9 mouse cellular contexts compared by ENCODE assay signal in the genomic region with DNA sequence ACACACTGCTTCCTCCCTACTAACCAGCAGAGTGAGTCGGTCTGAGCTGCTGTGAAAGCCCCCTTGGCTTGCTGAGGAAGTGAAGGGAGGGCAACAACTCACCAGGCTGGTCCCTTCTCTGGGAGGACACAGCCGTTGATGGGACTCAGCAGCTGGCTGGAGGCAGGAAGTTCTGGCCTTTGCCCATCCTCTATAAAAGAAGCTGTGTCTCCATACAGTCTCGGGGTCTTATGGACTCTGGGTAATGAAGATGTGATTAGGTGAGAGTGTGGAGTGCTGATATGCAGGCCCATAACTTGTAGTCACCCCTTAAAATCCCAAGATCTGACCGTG. TPM values are rescaled to one million over a fixed set of nuclear protein-coding genes. Genes with fewer than 3 reads are reported as not detected.
DNase-seq lines count a peak whose midpoint lies in the region; ATAC-seq and TF ChIP-seq lines count a peak whose summit lies in the region.
"Had no signal": no experiment of that assay in that cellular context is flagged by ENCODE, and none has a peak within 500 bp of the region (broad histone marks: within the 10 kb centered on the region; RNA-seq: fewer than 3 reads in every experiment).

No protein-coding gene starts in this region.

- H3K36me3 ChIP-seq in lung, embryonic 16.5 days (ENCODE audit: control insufficient read depth, insufficient read depth, low read length) = no peaks in the 10 kb centered on the region
- H3K36me3 ChIP-seq in forebrain, embryonic 11.5 days (ENCODE audit: control insufficient read depth, insufficient read depth, low read length) = no peaks in the 10 kb centered on the region
- peaks cover 5% of the 10 kb centered on the region for H3K36me3 ChIP-seq in limb, embryonic 12.5 days

- H3K9ac ChIP-seq in lung, embryonic 16.5 days (ENCODE audit: low read length) = peak overlapping the region; percentile 85
- peak overlapping the region; percentile 93 for H3K9ac ChIP-seq in forebrain, embryonic 11.5 days (ENCODE audit: low read length)
- peak overlapping the region; percentile 97 for H3K9ac ChIP-seq in limb, embryonic 12.5 days (replicated peaks)

- ATAC-seq in lung, embryonic 16.5 days (ENCODE audit: low read depth) = no peak
- ATAC-seq in forebrain, embryonic 11.5 days (replicated peaks; ENCODE audit: low FRiP score) = no peak
- no peak for ATAC-seq in limb, embryonic 12.5 days (ENCODE audit: insufficient number of reproducible peaks, insufficient read depth, low FRiP score, low TSS enrichment, low read depth)
- no peak for ATAC-seq in megakaryocyte-erythroid progenitor cell, adult 5-6 weeks (replicated peaks; ENCODE audit: low FRiP score, low TSS enrichment, poor library complexity, severe bottlenecking)

- H3K4me1 ChIP-seq in lung, embryonic 16.5 days (replicated peaks; ENCODE audit: control insufficient read depth, insufficient read depth, low read length) = peaks cover 58% of the 10 kb centered on the region
- H3K4me1 ChIP-seq in forebrain, embryonic 11.5 days (replicated peaks; ENCODE audit: control insufficient read depth, insufficient read depth, low read length) = peaks cover 48% of the 10 kb centered on the region
- H3K4me1 ChIP-seq in limb, embryonic 12.5 days (replicated peaks) = peaks cover 69% of the 10 kb centered on the region
- peaks cover 52% of the 10 kb centered on the region for H3K4me1 ChIP-seq in olfactory bulb, adult 2 months (ENCODE audit: control insufficient read depth, insufficient read depth, low read length)

- 18% methylated on average over 4 of the region's 4 CpGs for WGBS in lung, embryonic 16.5 days
- WGBS in forebrain, embryonic 11.5 days = 32% methylated on average over 4 of the region's 4 CpGs
- WGBS in limb, embryonic 12.5 days = 24% methylated on average over 4 of the region's 4 CpGs
- 17% methylated on average over 4 of the region's 4 CpGs for WGBS in olfactory bulb, adult 2 months

- H3K27me3 ChIP-seq in lung, embryonic 16.5 days (ENCODE audit: control insufficient read depth, insufficient read depth, low read depth, low read length) = no peaks in the 10 kb centered on the region
- no peaks in the 10 kb centered on the region for H3K27me3 ChIP-seq in forebrain, embryonic 11.5 days (ENCODE audit: control insufficient read depth, insufficient read depth, low read length)
- no peaks in the 10 kb centered on the region for H3K27me3 ChIP-seq in limb, embryonic 12.5 days

- no peak for TF ChIP-seq CTCF in olfactory bulb, adult 2 months (IDR thresholded peaks at IDR 0.05; ENCODE audit: insufficient read depth, low read depth, low read length)

- intact Hi-C loops in gastrocnemius, postnatal 36 days (cut with DNase I) = loop anchor here (5.0 kb wide), 1 partner anchor 133 kb away; no protein-coding TSS in a partner anchor

- H3K27ac ChIP-seq in lung, embryonic 16.5 days (ENCODE audit: low read length) = peak overlapping the region; percentile 62
- H3K27ac ChIP-seq in forebrain, embryonic 11.5 days (ENCODE audit: low read depth, low read length) = no peak overlapping the region
- peak overlapping the region; percentile 85; the same call in 1 of the 2 replicates for H3K27ac ChIP-seq in limb, embryonic 12.5 days
- peak overlapping the region; percentile 27; the same call in 1 of the 2 replicates for H3K27ac ChIP-seq in olfactory bulb, adult 2 months (ENCODE audit: insufficient read depth, low read depth, low read length)

- H3K4me3 ChIP-seq in lung, embryonic 16.5 days (ENCODE audit: low read length) = peak overlapping the region; percentile 88
- H3K4me3 ChIP-seq in forebrain, embryonic 11.5 days (ENCODE audit: low read depth, low read length) = peak overlapping the region; percentile 95
- H3K4me3 ChIP-seq in limb, embryonic 12.5 days (replicated peaks) = peak overlapping the region; percentile 97
- peak overlapping the region; percentile 89 for H3K4me3 ChIP-seq in olfactory bulb, adult 2 months (ENCODE audit: insufficient read depth, low read depth, low read length)

- H3K4me2 ChIP-seq in lung, embryonic 16.5 days (ENCODE audit: low read depth, low read length) = peak overlapping the region; percentile 95
- peak overlapping the region; percentile 90 for H3K4me2 ChIP-seq in forebrain, embryonic 11.5 days (ENCODE audit: low read depth, low read length, severe bottlenecking)
- peak overlapping the region; percentile 90 for H3K4me2 ChIP-seq in limb, embryonic 12.5 days

- no peak for DNase-seq in lung, postnatal 10 days
- DNase-seq in forebrain, embryonic 11.5 days (ENCODE audit: low spot score) = no peak
- no peak for DNase-seq in gastrocnemius, postnatal 36 days
- no peak for DNase-seq in embryo, embryonic 9.5 days (ENCODE audit: extremely low spot score)

- TF ChIP-seq POLR2A in olfactory bulb, adult 2 months (IDR thresholded peaks at IDR 0.05; ENCODE audit: insufficient read depth, low read depth, low read length) = no peak

- H3K9me3 ChIP-seq in lung, embryonic 16.5 days (ENCODE audit: control insufficient read depth, low read length) = no peaks in the 10 kb centered on the region
- no peaks in the 10 kb centered on the region for H3K9me3 ChIP-seq in forebrain, embryonic 11.5 days (ENCODE audit: control insufficient read depth, low read length)
- H3K9me3 ChIP-seq in limb, embryonic 12.5 days = no peaks in the 10 kb centered on the region

RNA-seq across cellular contexts. Expression of a gene that starts 0.9 kb away (rescaled TPM):
- 9.1 and 9.2 TPM in 2 replicates for polyA plus RNA-seq in lung, embryonic 16.5 days (2015; fragmentation: Nextera tagmentation; extraction: Ambion mirVana)
- 19.2 and 21.2 TPM in 2 replicates for polyA plus RNA-seq in forebrain, embryonic 11.5 days (2014; fragmentation: Nextera tagmentation; extraction: Ambion mirVana)
- polyA plus RNA-seq in limb, embryonic 12.5 days (2016; fragmentation: Nextera tagmentation; extraction: Ambion mirVana) = 10.2 and 10.3 TPM in 2 replicates
- not detected in 2 replicates for polyA plus RNA-seq in olfactory bulb, adult 2 months (2012; ENCODE audit: insufficient read depth, insufficient read length, low replicate concordance, missing spikeins)
- total RNA-seq in gastrocnemius, postnatal 36 days (2021) = 10 to 100 TPM; 23.9 to 25.5 TPM
- 28.7 and 37.5 TPM in 2 replicates for total RNA-seq in megakaryocyte-erythroid progenitor cell, adult 5-6 weeks (2014; fragmentation: Nextera tagmentation)
- total RNA-seq in megakaryocyte-erythroid progenitor cell, adult 5-6 weeks (2017) = 10.9 and 13.6 TPM in 2 replicates

RNA-seq across cellular contexts. Expression of a gene that starts 4.8 kb away (rescaled TPM):
- 2.8 and 3.0 TPM in 2 replicates for polyA plus RNA-seq in lung, embryonic 16.5 days (2015; fragmentation: Nextera tagmentation; extraction: Ambion mirVana)
- 19.0 and 22.0 TPM in 2 replicates for polyA plus RNA-seq in forebrain, embryonic 11.5 days (2014; fragmentation: Nextera tagmentation; extraction: Ambion mirVana)
- 12.9 and 13.1 TPM in 2 replicates for polyA plus RNA-seq in limb, embryonic 12.5 days (2016; fragmentation: Nextera tagmentation; extraction: Ambion mirVana)
- not detected in 2 replicates for polyA plus RNA-seq in olfactory bulb, adult 2 months (2012; ENCODE audit: insufficient read depth, insufficient read length, low replicate concordance, missing spikeins)
- 1 to 10 TPM; 7.3 to 8.3 TPM for total RNA-seq in gastrocnemius, postnatal 36 days (2021)
- total RNA-seq in megakaryocyte-erythroid progenitor cell, adult 5-6 weeks (2014; fragmentation: Nextera tagmentation) = 25.8 and 26.4 TPM in 2 replicates
- total RNA-seq in megakaryocyte-erythroid progenitor cell, adult 5-6 weeks (2017) = 8.3 and 11.7 TPM in 2 replicates

RNA-seq across cellular contexts. Expression of a gene that starts 20.6 kb away (rescaled TPM):
- 3.9 and 4.0 TPM in 2 replicates for polyA plus RNA-seq in lung, embryonic 16.5 days (2015; fragmentation: Nextera tagmentation; extraction: Ambion mirVana)
- polyA plus RNA-seq in forebrain, embryonic 11.5 days (2014; fragmentation: Nextera tagmentation; extraction: Ambion mirVana) = 3.3 TPM in 2 replicates
- polyA plus RNA-seq in limb, embryonic 12.5 days (2016; fragmentation: Nextera tagmentation; extraction: Ambion mirVana) = 1.5 and 2.4 TPM in 2 replicates
- not detected in 2 replicates for polyA plus RNA-seq in olfactory bulb, adult 2 months (2012; ENCODE audit: insufficient read depth, insufficient read length, low replicate concordance, missing spikeins)
- under 1 TPM; 0.28 to 0.52 TPM for total RNA-seq in gastrocnemius, postnatal 36 days (2021)
- total RNA-seq in megakaryocyte-erythroid progenitor cell, adult 5-6 weeks (2014; fragmentation: Nextera tagmentation) = 2.1 and 2.2 TPM in 2 replicates
- 0.70 and 4.1 TPM in 2 replicates for total RNA-seq in megakaryocyte-erythroid progenitor cell, adult 5-6 weeks (2017)

RNA-seq across cellular contexts. Expression of a gene that starts 21.5 kb away (rescaled TPM):
- polyA plus RNA-seq in lung, embryonic 16.5 days (2015; fragmentation: Nextera tagmentation; extraction: Ambion mirVana) = 31.3 and 32.2 TPM in 2 replicates
- polyA plus RNA-seq in forebrain, embryonic 11.5 days (2014; fragmentation: Nextera tagmentation; extraction: Ambion mirVana) = 32.2 and 35.8 TPM in 2 replicates
- 49.1 and 53.2 TPM in 2 replicates for polyA plus RNA-seq in limb, embryonic 12.5 days (2016; fragmentation: Nextera tagmentation; extraction: Ambion mirVana)
- polyA plus RNA-seq in olfactory bulb, adult 2 months (2012; ENCODE audit: insufficient read depth, insufficient read length, low replicate concordance, missing spikeins) = not detected in 2 replicates
- total RNA-seq in gastrocnemius, postnatal 36 days (2021) = 1 to 10 TPM; 2.9 to 3.6 TPM
- total RNA-seq in megakaryocyte-erythroid progenitor cell, adult 5-6 weeks (2014; fragmentation: Nextera tagmentation) = 3.8 and 11.1 TPM in 2 replicates
- total RNA-seq in megakaryocyte-erythroid progenitor cell, adult 5-6 weeks (2017) = 0.66 and 0.76 TPM in 2 replicates

RNA-seq across cellular contexts. Expression of a gene that starts 24.7 kb away (rescaled TPM):
- polyA plus RNA-seq in lung, embryonic 16.5 days (2015; fragmentation: Nextera tagmentation; extraction: Ambion mirVana) = 0.18 TPM in 1 of 2 replicates, not detected in the other
- 0.19 TPM in 1 of 2 replicates, not detected in the other for polyA plus RNA-seq in forebrain, embryonic 11.5 days (2014; fragmentation: Nextera tagmentation; extraction: Ambion mirVana)
- polyA plus RNA-seq in limb, embryonic 12.5 days (2016; fragmentation: Nextera tagmentation; extraction: Ambion mirVana) = not detected in 2 replicates
- not detected in 2 replicates for polyA plus RNA-seq in olfactory bulb, adult 2 months (2012; ENCODE audit: insufficient read depth, insufficient read length, low replicate concordance, missing spikeins)
- not detected for total RNA-seq in gastrocnemius, postnatal 36 days (2021)
- total RNA-seq in megakaryocyte-erythroid progenitor cell, adult 5-6 weeks (2014; fragmentation: Nextera tagmentation) = 0.69 and 1.3 TPM in 2 replicates
- total RNA-seq in megakaryocyte-erythroid progenitor cell, adult 5-6 weeks (2017) = not detected in 2 replicates
- total RNA-seq: layer of hippocampus, adult 18-20 months had no signal
